Mouse (Mus musculus) liver, adult 2 months (tissue): ENCODE results near the gene Tsen15.

Experiments
- CTCF ChIP-seq: fragments of 200-500 bp; IDR thresholded peaks from 2 replicates; pipeline ENCODE4 v1.5.1; 2011; ENCODE audit warnings: low read depth, low read length, control low read depth
- POLR2A ChIP-seq: fragments of 200-500 bp; IDR thresholded peaks from 2 replicates; pipeline ENCODE4 v1.6.1; 2011; ENCODE audit warnings: low read length, control low read depth; ENCODE audit not compliant: insufficient read depth; ENCODE audit errors: extremely low read depth

- no peak for TF ChIP-seq POLR2A
- no peak for TF ChIP-seq CTCF
These were observed 27.5 kb upstream of the Tsen15 start for GRCm38 (mm10) chr1:152413961-152414360.
